Mouse (Mus musculus) kidney, adult 2 months (tissue): Measurements from ENCODE around the gene Scel. TPM values are rescaled to one million over a fixed set of nuclear protein-coding genes. Genes with fewer than 3 reads are reported as not detected.

Experiments used
- DNase-seq: peaks from one replicate; pipeline ENCODE4 v3.0.0; 2021
- H3K27ac ChIP-seq: fragments of 200-500 bp; 2 replicates; pipeline ENCODE4 v1.5.1; 2012; ENCODE audit warnings: low read depth, low read length, control low read depth, inconsistent platforms; ENCODE audit not compliant: insufficient read depth
- H3K27me3 ChIP-seq: fragments of 200-500 bp; replicated peaks from 2 replicates; pipeline ENCODE4 v1.6.1; 2012; ENCODE audit warnings: mild to moderate bottlenecking, moderate library complexity, low read length, inconsistent platforms; ENCODE audit not compliant: control insufficient read depth, insufficient read depth
- H3K36me3 ChIP-seq: fragments of 200-500 bp; 2 replicates; pipeline ENCODE4 v1.6.1; 2012; ENCODE audit warnings: mild to moderate bottlenecking, moderate library complexity, low read length, inconsistent platforms; ENCODE audit not compliant: control insufficient read depth, insufficient read depth
- H3K4me1 ChIP-seq: fragments of 200-500 bp; 2 replicates; pipeline ENCODE4 v1.6.1; 2011; ENCODE audit warnings: low read length; ENCODE audit not compliant: control insufficient read depth, insufficient read depth
- H3K4me3 ChIP-seq: fragments of 200-500 bp; 2 replicates; pipeline ENCODE4 v1.5.1; 2011; ENCODE audit warnings: mild to moderate bottlenecking, low read depth, low read length, control low read depth; ENCODE audit not compliant: insufficient read depth
- CTCF ChIP-seq: fragments of 200-500 bp; conservative IDR thresholded peaks from 2 replicates; pipeline ENCODE4 v1.5.1; 2011; ENCODE audit warnings: low read depth, mild to moderate bottlenecking, control low read depth, low read length, moderate library complexity, mixed read lengths; ENCODE audit not compliant: insufficient read depth, insufficient read length
- POLR2A ChIP-seq: fragments of 200-500 bp; IDR thresholded peaks from one replicate; pipeline ENCODE4 v1.6.1; 2011; ENCODE audit warnings: low read depth, low read length, control low read depth
- WGBS: fragments of 180-500 bp; shearing (Covaris S2); methylation state at CpG from one replicate; pipeline ENCODE4 v1.1.7; 2018; 5-methylcytosine and 5-hydroxymethylcytosine counted together
- polyA plus RNA-seq: library from polyadenylated mRNA; depleted of rRNA; stranded (reverse); fragments of >200 nt; gene quantifications from 2 replicates; pipeline ENCODE4 v1.2.3, GENCODE M21; 2012; rRNA removed

Gene Scel
- 1.8 and 2.7 TPM in 2 replicates for polyA plus RNA-seq

DNA sequence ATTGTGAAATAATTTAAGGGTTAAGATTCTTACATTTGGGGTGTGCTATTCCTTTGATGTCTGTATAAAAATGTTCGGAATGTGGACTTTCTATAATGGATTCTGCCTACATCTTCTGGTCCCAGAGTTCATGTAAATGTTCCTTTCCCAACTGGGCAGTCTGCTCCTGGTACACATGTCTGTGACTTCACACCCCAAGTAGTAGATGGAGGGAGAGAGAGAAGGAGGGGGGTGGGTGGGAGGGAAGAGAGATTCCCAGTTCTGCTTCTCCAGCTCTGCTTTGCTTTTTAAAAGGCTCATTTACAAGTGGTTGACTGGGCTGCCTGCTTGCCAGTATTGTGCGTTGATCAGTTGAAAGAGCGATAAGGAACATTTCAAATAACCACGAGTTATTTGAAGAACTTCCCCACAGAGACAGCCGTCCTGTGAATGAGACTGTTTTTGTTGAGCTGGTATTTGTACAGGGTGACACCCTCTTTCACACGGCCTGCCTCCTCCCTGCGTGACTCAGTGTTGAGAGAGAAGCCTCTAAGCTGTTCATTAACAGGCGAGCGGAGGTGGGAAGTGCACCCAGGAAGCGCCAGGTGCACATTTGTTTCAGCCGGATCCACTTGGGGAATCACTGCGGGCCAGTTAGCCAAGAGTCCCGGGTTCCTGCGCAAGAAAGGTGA, at the start of gene Scel:
Gene Scel (plus strand): TSS at position 541 of the 671 bp plus-strand sequence.
- Histone ChIP-seq H3K27ac (peak within 1 kb of the TSS; percentile 27; the same call in 1 of the 2 replicates), H3K4me1 (peaks cover 3% of the 10 kb centered on the region; the same call in 1 of the 2 replicates), H3K4me3 (0 out of 2 replicates have a peak within 1 kb of the TSS, but pooled peaks have one; percentile 1), H3K27me3 (no peaks in the 10 kb centered on the region), H3K36me3 (no peaks in the 10 kb centered on the region)
- TF ChIP-seq POLR2A: no peak
- TF ChIP-seq CTCF: no peak
- WGBS: 11% methylated on average over 14 of the region's 14 CpGs
- DNase-seq: peak; percentile 77

DNA sequence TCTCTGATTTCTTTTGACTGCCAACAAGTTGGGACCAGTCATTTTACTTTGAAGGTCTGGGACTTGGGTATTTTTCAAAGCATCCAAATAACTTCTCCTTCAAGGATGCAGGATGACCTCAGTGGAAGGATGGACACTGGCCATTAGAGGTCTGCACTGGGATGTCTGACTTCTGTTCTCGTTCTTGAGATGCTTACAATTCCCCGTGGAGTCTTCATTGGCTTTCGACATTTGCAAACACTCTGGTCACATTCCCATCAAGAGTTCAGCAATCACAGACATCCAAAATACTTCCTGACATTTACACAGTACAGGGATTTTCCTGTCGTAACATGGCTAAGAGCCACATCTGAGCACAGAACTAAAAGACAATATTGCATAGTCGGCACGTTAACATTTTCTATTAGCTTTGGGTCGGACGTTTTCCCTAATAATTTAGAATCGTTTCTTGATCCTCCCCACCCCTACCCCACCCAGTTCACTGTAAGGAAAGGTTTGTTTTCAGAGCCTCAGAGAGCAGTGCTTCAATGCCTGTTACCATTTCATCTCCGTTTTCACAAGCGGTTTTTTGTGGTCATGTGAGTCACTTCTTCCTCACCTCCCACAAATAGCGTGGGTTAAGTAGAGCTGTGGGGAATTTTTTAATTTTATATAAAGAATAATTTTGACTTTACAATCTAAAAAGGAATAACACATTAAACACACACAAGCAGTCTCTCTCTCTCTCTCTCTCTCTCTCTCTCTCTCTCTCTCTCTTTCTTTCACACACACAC, 44.3 kb upstream of the Scel start:
- 59% methylated on average over 12 of the region's 12 CpGs for WGBS
- H3K27ac ChIP-seq: no peak overlapping the region

DNA sequence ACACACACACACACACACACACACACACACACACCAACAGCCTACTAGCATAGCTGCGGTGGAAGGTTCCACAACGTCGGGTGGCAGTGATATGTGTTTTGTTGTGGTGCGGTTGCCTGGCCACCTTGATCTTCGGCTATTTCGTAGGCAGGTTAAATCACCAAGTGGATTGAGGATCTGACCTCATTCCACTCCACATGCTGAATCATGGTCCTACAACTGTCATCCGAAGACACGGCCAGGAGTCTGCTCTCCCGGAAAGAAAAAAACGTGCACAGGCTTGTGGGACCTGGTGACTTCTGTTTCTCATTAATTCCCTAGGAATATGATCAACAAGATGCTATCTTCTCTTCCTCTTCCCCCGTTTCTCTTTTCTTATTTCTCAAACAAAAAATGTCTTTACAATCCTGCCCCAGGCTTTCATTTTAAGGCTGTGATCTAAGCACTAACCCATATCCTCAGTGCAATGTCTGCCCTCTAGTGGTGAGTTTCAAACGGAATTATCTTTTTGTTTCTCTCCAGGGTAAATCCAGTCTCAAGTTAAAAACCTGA, 43.6 kb upstream of the Scel start:
- peak; percentile 82 for DNase-seq
- H3K27me3 ChIP-seq: no peaks in the 10 kb centered on the region
- no peaks in the 10 kb centered on the region for H3K4me1 ChIP-seq
- 16% methylated on average over 12 of the region's 12 CpGs for WGBS
- TF ChIP-seq CTCF: 0 out of 2 replicates have a peak, but pooled peaks have one; percentile 0
- TF ChIP-seq POLR2A: no peak
- no peak overlapping the region for H3K27ac ChIP-seq
- H3K36me3 ChIP-seq: no peaks in the 10 kb centered on the region
- peak overlapping the region; percentile 24 for H3K4me3 ChIP-seq

More for the DNA sequence above, 44.3 kb upstream of the Scel start:
- no peaks in the 10 kb centered on the region for H3K36me3 ChIP-seq
- H3K4me3 ChIP-seq: peak overlapping the region; percentile 24; the same call in 1 of the 2 replicates
- DNase-seq: no peak
- H3K4me1 ChIP-seq: no peaks in the 10 kb centered on the region
- no peaks in the 10 kb centered on the region for H3K27me3 ChIP-seq
- TF ChIP-seq POLR2A: no peak
- no peak for TF ChIP-seq CTCF

DNA sequence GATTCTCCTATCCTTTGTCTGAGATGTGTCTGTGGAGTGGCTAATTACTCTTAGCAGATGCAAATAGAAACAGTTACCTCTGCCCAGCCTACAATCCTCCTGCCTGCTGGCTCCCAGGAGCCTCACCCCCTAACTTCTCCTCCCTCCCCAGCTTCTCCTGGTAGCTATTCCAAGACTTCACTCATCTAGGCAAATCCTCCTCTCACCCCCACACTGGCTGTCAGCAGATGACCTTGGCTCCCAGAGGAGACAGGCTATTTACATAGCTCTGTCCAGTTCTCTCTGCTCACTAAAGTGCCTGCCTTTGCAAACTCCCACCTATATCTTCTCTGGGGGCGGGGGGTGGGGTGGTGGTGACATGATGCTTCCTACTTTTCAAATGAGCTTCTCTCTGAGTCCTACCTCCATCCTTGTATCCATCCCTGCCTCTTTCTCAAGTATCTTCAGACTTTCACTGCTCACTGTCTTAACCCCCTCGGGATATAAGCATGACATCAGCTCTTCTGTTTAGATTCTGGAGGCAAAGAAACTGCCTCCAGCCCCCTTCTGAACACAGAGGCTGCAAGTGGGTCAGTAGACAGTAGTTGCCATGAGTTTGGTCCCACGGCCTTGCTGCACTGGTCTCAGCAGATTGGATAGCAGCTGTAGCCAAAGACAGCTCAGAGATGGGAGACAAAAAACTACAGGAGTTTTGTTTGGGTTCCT, 41.9 kb upstream of the Scel start:
- no peak for DNase-seq
- 49% methylated on average over 3 of the region's 3 CpGs for WGBS
- no peaks in the 10 kb centered on the region for H3K36me3 ChIP-seq
- H3K27ac ChIP-seq: no peak overlapping the region
- no peak overlapping the region for H3K4me3 ChIP-seq
- TF ChIP-seq CTCF (no peak), POLR2A (no peak)
- no peaks in the 10 kb centered on the region for H3K27me3 ChIP-seq
- no peaks in the 10 kb centered on the region for H3K4me1 ChIP-seq

DNA sequence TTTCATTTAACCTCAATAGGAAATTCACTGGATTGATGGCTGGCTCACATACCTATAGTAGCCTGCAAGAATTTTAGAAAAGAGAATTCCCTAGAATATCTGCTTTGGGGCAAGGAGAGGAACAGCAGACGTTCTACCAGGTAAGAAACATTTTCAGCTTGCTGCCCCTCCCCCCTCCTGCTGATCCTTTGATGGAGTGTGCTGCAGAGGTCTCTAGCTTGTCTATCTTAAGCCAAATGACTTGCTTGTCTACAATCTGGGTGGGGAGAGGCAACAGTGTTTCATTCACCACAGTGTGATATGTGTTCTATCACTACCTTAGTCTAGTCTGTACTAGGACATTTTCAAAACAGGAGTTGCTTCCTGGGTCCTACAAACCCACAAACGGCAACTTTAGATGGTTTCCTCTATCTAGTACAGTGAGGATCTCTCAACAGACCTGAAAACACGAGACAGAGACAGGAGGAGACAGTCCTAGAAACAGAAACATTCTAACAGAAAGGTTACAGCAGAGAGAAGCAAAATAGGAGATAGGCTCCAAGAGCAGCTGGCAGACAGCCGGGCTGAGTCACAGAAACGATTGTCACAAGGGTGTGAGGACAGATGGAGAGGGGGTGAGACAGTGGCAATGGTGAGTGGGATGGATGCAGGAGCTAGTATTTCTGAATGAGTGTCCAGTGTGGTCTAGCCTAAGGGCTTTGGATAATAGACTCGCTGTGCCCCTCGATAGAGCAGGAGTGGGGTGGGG, 41.2 kb upstream of the Scel start:
- WGBS: 46% methylated on average over 7 of the region's 7 CpGs
- Histone ChIP-seq H3K4me1 (no peaks in the 10 kb centered on the region), H3K27me3 (no peaks in the 10 kb centered on the region), H3K27ac (no peak overlapping the region), H3K4me3 (no peak overlapping the region), H3K36me3 (no peaks in the 10 kb centered on the region)
- no peak for TF ChIP-seq CTCF
- no peak for TF ChIP-seq POLR2A
- no peak for DNase-seq

GRCm38 (mm10) chr14:103472554-103472905, 40.6 kb upstream of the Scel start:
- H3K36me3 ChIP-seq: no peaks in the 10 kb centered on the region
- WGBS: 71% methylated on average over 2 of the region's 2 CpGs
- TF ChIP-seq CTCF (no peak), POLR2A (no peak)
- no peak overlapping the region for H3K27ac ChIP-seq
- no peak overlapping the region for H3K4me3 ChIP-seq
- DNase-seq: no peak
- no peaks in the 10 kb centered on the region for H3K27me3 ChIP-seq
- no peaks in the 10 kb centered on the region for H3K4me1 ChIP-seq
